Mouse (Mus musculus) T-helper 2 cell (primary cell): Measurements from ENCODE around the gene Dusp13.

ENCODE experiments used
- in situ Hi-C: fragments of 300-600 bp; cut with MboI, MseI; formaldehyde crosslinking; loops from one replicate; pipeline ENCODE4 v1.15.1; 2025; ENCODE audit warnings: high pct_unique_total_duplicates

Gene Dusp13

DNA sequence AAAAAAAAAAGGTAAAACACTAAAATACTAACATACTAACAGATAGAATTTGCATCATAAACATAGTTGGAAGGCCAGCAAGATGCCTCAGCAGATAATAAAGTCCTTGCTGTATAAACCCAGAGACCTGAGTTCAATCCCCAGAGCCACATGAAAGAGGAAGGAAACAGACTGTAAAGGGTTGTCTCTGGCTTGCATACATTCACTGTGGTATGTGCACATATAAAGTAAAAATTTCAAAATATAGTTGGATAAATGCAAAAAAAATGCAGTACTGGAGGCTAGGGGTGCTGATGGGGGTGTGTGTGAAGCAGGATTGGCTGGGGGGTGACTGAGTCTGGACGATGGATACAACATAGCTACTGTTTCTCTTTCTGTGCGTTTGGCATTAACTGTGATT, 45.5 kb downstream of the Dusp13 start:
- in situ Hi-C loops, result no loop called here

DNA sequence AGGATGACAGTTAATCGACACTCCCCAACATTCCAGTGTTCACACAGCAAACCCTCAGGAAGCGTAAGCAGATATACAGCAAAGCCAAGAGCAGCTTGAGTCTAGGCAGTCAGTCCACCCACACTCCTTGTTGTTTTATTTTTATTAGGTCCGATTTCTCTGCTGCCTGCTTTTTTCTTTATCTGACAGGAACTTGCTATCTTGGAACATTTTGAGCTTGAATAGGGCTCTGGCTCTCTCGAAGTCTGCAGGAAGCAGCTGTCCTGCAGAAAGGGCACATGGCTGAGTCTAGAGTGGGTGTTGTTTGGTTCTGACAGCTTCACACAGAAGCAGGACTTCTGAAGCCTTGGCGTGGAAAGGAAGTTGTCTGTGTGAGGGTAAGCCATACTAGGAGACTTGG, 47.7 kb downstream of the Dusp13 start:
- in situ Hi-C loops, result no loop called here

DNA sequence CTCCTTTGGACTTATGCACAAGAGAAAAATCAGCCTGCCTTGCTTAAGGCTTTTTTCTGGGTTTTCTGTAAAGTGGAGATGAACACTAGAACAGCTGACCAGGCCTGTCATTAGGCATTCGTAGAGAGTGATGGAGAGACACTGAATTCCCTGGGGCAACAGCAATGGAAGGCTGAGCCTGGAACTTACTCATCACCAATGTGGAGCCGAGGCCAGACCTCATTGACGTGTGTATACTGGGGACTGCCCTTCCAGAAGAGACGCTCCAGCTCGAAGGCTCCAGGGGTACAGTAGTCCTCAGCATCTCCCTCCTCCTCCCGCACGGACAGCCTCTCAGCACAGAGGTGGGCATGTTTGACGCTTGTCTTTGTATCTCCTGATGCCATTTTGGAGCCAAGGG, 48.3 kb downstream of the Dusp13 start:
- in situ Hi-C loops, result no loop called here

DNA sequence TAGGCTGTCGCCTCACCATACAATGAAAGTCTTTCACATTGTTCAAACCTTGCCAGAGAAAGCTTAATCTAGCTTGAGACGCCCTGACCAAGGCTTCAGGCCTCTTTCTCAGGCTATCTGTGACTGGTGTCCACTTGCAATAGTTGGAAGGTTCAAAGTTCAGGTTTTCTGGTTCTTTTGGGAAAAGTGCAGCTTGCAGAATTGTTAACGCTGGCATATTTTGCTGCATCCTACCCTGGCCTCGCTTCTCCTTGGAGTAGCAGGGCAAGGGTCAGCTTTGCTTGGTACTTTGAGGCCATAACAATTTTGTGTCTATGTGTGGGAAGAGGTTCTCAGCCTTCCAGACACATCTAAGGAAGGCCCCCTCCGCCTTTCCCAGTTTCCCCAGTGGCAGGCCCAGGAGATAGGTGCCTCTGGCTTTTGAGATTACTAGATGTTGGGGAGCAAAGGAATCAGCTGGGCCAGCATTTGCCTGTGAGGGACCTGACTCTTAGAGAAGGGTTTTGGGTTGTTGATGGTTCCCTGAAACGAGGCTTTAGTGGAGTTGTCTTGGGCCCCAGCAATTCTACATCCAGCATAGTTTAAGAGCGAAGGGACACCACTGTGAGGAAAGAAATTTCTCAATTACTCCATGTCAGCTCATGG, 54.7 kb downstream of the Dusp13 start:
- in situ Hi-C loops, result loop anchor here (10.0 kb wide), 1 partner anchor 1092 kb away; no protein-coding TSS in a partner anchor

DNA sequence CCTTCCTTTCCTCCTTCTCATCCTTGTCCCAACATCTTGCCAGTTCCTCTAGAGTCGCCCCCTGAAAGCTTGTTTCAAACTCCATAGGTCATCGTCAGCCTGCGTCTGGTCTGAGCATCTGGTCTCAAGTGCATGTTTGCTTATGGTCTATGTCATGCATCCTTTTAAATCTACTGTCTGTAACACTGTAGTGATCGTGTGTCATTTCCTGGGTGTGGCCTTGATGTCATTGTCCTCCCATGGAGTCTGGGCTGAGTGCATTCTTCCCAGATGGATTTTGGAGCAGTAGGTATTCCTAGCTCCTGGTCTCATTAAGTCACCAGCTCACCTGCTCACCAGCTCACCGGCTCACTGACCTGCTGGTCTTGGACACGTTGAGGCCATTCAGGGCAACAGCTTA, 56.0 kb downstream of the Dusp13 start:
- in situ Hi-C loops, result loop anchor here (10.0 kb wide), 1 partner anchor 1090 kb away; no protein-coding TSS in a partner anchor

DNA sequence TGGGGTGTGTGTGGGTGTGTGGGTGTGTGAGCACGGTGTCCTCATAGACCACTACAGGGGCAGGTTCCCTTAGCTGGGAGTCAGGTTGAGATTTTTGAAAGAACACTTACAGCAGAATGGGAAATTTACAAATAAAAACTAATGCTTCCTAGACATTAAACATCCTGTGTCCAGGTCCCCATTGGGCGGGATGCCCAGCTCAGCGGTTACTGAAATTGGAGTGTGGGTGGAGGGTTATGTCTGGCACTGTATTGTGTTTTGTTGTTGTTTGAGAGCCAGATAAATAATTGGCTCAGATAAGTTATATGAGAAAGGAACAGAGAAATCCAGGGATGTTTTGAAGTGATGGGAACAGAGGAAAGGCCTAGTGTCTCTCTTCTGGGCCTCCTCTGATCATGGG, 59.9 kb downstream of the Dusp13 start:
- in situ Hi-C loops, result loop anchor here (10.0 kb wide), 1 partner anchor 1086 kb away; no protein-coding TSS in a partner anchor

DNA sequence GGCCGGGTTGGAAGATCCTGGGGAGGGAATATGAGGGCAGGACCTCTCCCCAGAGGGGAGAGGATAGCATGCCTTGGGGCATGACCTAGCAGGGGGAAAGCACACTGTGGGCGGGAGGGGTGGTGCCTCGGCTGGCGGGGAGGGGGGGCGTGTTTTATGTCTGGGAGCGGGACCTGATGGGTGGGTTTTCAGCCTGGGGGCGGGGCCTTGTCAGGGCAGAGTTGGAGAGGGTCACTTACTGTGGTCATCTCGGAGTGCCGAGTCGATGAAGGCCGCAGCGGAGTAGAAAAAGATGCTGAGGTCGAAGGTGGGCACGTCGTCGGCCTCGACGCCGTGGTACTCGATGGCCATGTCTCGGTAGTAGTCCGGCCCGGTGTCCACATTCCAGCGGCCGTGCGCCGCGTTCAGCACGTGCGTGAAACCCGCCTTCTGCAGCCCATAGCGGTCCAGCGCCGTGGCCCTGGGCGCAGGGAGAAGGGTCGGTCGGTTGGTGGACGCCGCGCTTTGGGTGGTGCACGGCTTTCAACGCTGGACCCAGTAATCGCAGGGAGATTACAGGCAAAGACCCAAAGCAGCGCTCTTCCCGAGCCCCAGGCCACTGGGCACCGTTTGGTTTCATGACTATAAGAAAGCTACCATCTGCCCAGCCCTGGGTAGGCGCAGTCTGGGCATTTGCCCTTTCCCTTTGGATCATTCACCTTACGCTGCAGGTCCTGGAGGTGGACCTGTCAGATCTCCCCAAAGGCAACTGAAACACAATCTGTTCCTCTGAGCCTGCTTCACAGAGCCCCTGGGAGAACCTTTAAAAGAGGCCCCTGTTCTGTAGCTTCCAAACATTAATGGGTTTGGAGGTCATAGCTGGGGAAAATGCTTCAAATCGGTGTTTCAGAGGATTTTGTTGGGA, 64.4 kb downstream of the Dusp13 start:
- in situ Hi-C loops, result no loop called here

DNA sequence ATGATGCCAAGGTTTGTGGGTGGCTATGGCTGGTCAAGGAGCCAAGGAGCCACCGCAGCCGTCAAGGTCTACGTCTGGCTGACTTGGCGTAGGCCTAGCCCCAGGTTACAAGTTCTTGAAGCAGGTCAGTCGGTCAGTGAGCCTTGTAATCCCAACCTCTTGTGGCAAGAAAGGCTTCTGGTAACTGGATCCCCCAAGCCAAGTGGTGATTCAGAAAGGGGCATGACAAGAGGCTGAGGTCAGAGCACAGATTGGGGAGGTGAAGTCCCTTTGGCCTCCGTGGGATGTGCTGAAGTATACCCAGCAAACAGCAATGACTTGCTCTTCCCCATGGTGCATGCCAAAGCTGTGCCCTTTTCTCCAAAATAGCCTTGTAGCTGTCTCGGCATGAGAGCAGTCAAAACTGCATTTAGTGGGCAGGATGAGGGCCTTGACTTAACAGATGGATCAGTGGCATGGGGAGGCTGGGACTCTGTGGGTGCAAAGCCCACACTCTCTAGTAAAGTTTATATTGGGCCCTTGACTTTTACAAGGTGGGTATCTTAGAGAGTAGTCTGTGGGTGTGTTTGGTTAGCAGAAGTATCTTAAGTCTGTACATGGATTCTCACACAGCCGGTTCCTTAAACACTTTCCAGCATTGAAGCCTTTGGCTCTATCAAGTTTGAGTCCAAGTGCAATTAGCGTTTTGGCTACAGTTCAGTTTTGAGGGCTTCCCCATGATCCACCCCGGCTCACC, 65.4 kb downstream of the Dusp13 start:
- in situ Hi-C loops, result no loop called here

DNA sequence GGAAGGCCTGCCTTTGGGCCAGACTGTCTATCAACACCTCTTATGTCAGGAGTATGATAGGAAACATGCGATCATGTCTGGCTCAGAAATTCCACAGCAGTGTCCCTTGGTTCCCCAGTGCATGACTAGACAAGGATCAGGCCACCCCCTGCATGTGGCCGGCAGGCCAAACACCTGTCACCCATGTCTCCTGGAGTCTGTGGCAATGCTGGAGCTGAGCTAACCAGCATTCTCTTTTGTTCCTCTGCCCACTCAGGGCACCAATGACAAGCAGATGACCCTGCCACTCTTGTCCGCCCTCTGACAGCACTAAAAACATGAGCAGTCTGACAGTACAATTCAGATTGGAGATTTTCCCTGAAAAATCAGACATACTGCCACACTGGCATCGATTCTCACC, 67.1 kb downstream of the Dusp13 start:
- in situ Hi-C loops, result no loop called here
